Mouse (Mus musculus): ENCODE results near the gene Myo1f. TPM values are rescaled to one million over a fixed set of nuclear protein-coding genes. Genes with fewer than 3 reads are reported as not detected.
"Not testable (repeated sequence)": the region's sequence is repeated elsewhere in the genome, so short reads cannot be mapped to it uniquely, and the experiment has no call there.

The Myo1f gene
- polyA plus RNA-seq, 1 experiment from 2014 or later: 2.2 TPM

GRCm38 (mm10) chr17:33600831-33601230 lies 45.3 kb downstream of the Myo1f start:
- Histone ChIP-seq H3K9ac (ENCODE audit: low read length) (no peak overlapping the region), H3K9me3 (ENCODE audit: control insufficient read depth, low read length) (no peaks in the 10 kb centered on the region), H3K36me3 (ENCODE audit: control insufficient read depth, insufficient read depth, low read length) (no peaks in the 10 kb centered on the region), H3K27ac (ENCODE audit: low read depth, low read length) (no peak overlapping the region), H3K27me3 (ENCODE audit: control insufficient read depth, insufficient read depth, low read length) (no peaks in the 10 kb centered on the region), H3K4me2 (ENCODE audit: low read depth, low read length, severe bottlenecking) (no peak overlapping the region), H3K4me3 (ENCODE audit: low read depth, low read length) (no peak overlapping the region), H3K4me1 (replicated peaks; ENCODE audit: control insufficient read depth, insufficient read depth, low read length) (no peaks in the 10 kb centered on the region)
- 89% methylated on average over 3 of the region's 3 CpGs for WGBS
- ATAC-seq (replicated peaks; ENCODE audit: low FRiP score) (no peak), DNase-seq (ENCODE audit: low spot score) (no peak)

- no peak overlapping the region for H3K27ac ChIP-seq (ENCODE audit: low read depth, low read length)
- no peaks in the 10 kb centered on the region for H3K9me3 ChIP-seq (ENCODE audit: control insufficient read depth, low read length)
- H3K4me2 ChIP-seq (ENCODE audit: low read depth, low read length, severe bottlenecking): no peak overlapping the region
- 86% methylated on average over 12 of the region's 12 CpGs for WGBS
- no peaks in the 10 kb centered on the region for H3K27me3 ChIP-seq (ENCODE audit: control insufficient read depth, insufficient read depth, low read length)
- no peak overlapping the region for H3K9ac ChIP-seq (ENCODE audit: low read length)
- no peaks in the 10 kb centered on the region for H3K36me3 ChIP-seq (ENCODE audit: control insufficient read depth, insufficient read depth, low read length)
- DNase-seq (ENCODE audit: low spot score) (no peak), ATAC-seq (replicated peaks; ENCODE audit: low FRiP score) (no peak)
- H3K4me3 ChIP-seq (ENCODE audit: low read depth, low read length): no peak overlapping the region
- no peaks in the 10 kb centered on the region for H3K4me1 ChIP-seq (replicated peaks; ENCODE audit: control insufficient read depth, insufficient read depth, low read length)
Measured at GRCm38 (mm10) chr17:33601947-33602346, 46.4 kb downstream of the Myo1f start.

- DNase-seq (ENCODE audit: low spot score): no peak
- Histone ChIP-seq H3K27ac (ENCODE audit: low read depth, low read length) (no peak overlapping the region), H3K9me3 (ENCODE audit: control insufficient read depth, low read length) (no peaks in the 10 kb centered on the region), H3K36me3 (ENCODE audit: control insufficient read depth, insufficient read depth, low read length) (no peaks in the 10 kb centered on the region), H3K4me3 (ENCODE audit: low read depth, low read length) (no peak overlapping the region), H3K4me2 (ENCODE audit: low read depth, low read length, severe bottlenecking) (no peak overlapping the region), H3K4me1 (replicated peaks; ENCODE audit: control insufficient read depth, insufficient read depth, low read length) (no peaks in the 10 kb centered on the region), H3K27me3 (ENCODE audit: control insufficient read depth, insufficient read depth, low read length) (no peaks in the 10 kb centered on the region), H3K9ac (ENCODE audit: low read length) (no peak overlapping the region)
- 87% methylated on average over 2 of the region's 2 CpGs for WGBS
- no peak for ATAC-seq (replicated peaks; ENCODE audit: low FRiP score)
Measured at GRCm38 (mm10) chr17:33607273-33607672, 51.8 kb downstream of the Myo1f start.

GRCm38 (mm10) chr17:33610548-33610947 lies 55.0 kb downstream of the Myo1f start:
- Histone ChIP-seq H3K27me3 (ENCODE audit: control insufficient read depth, insufficient read depth, low read length) (no peaks in the 10 kb centered on the region), H3K4me1 (replicated peaks; ENCODE audit: control insufficient read depth, insufficient read depth, low read length) (no peaks in the 10 kb centered on the region), H3K4me2 (ENCODE audit: low read depth, low read length, severe bottlenecking) (no peak overlapping the region), H3K27ac (ENCODE audit: low read depth, low read length) (no peak overlapping the region), H3K4me3 (ENCODE audit: low read depth, low read length) (no peak overlapping the region), H3K9ac (ENCODE audit: low read length) (no peak overlapping the region), H3K9me3 (ENCODE audit: control insufficient read depth, low read length) (no peaks in the 10 kb centered on the region), H3K36me3 (ENCODE audit: control insufficient read depth, insufficient read depth, low read length) (no peaks in the 10 kb centered on the region)
- DNase-seq (ENCODE audit: low spot score) (no peak), ATAC-seq (replicated peaks; ENCODE audit: low FRiP score) (no peak)
- 82% methylated on average over 7 of the region's 7 CpGs for WGBS

- not testable (repeated sequence) for H3K9me3 ChIP-seq (ENCODE audit: control insufficient read depth, low read length); H3K4me2 ChIP-seq (ENCODE audit: low read depth, low read length, severe bottlenecking); DNase-seq (ENCODE audit: low spot score); H3K36me3 ChIP-seq (ENCODE audit: control insufficient read depth, insufficient read depth, low read length); H3K4me3 ChIP-seq (ENCODE audit: low read depth, low read length); H3K27me3 ChIP-seq (ENCODE audit: control insufficient read depth, insufficient read depth, low read length); H3K9ac ChIP-seq (ENCODE audit: low read length); H3K27ac ChIP-seq (ENCODE audit: low read depth, low read length); H3K4me1 ChIP-seq (replicated peaks; ENCODE audit: control insufficient read depth, insufficient read depth, low read length); ATAC-seq (replicated peaks; ENCODE audit: low FRiP score)
- 86% methylated on average over 5 of the region's 5 CpGs for WGBS
Measured at GRCm38 (mm10) chr17:33613726-33614125, 58.2 kb downstream of the Myo1f start.

- Histone ChIP-seq H3K4me1 (replicated peaks; ENCODE audit: control insufficient read depth, insufficient read depth, low read length) (peaks cover 2% of the 10 kb centered on the region; the same call in 1 of the 2 replicates), H3K4me3 (ENCODE audit: low read depth, low read length) (no peak overlapping the region), H3K4me2 (ENCODE audit: low read depth, low read length, severe bottlenecking) (no peak overlapping the region), H3K27ac (ENCODE audit: low read depth, low read length) (no peak overlapping the region), H3K36me3 (ENCODE audit: control insufficient read depth, insufficient read depth, low read length) (no peaks in the 10 kb centered on the region), H3K27me3 (ENCODE audit: control insufficient read depth, insufficient read depth, low read length) (no peaks in the 10 kb centered on the region), H3K9me3 (ENCODE audit: control insufficient read depth, low read length) (no peaks in the 10 kb centered on the region), H3K9ac (ENCODE audit: low read length) (no peak overlapping the region)
- DNase-seq (ENCODE audit: low spot score) (no peak), ATAC-seq (replicated peaks; ENCODE audit: low FRiP score) (no peak)
- 94% methylated on average over 3 of the region's 3 CpGs for WGBS
Measured at GRCm38 (mm10) chr17:33627281-33627680, 71.8 kb downstream of the Myo1f start.

- 4% methylated on average over 32 of the region's 35 CpGs for WGBS
Measured at GRCm38 (mm10) chr17:33628621-33629486, 73.3 kb downstream of the Myo1f start, which contains the start of gene Zfp414. Gene Zfp414, plus strand, starts transcription at chr17:33629090.

GRCm38 (mm10) chr17:33629487-33630125 lies 74.1 kb downstream of the Myo1f start:
- Histone ChIP-seq H3K4me3 (ENCODE audit: low read depth, low read length) (peak overlapping the region; percentile 66), H3K4me2 (ENCODE audit: low read depth, low read length, severe bottlenecking) (peak overlapping the region; percentile 89), H3K4me1 (replicated peaks; ENCODE audit: control insufficient read depth, insufficient read depth, low read length) (peaks cover 2% of the 10 kb centered on the region; the same call in 1 of the 2 replicates), H3K36me3 (ENCODE audit: control insufficient read depth, insufficient read depth, low read length) (no peaks in the 10 kb centered on the region), H3K9ac (ENCODE audit: low read length) (peak overlapping the region; percentile 87), H3K9me3 (ENCODE audit: control insufficient read depth, low read length) (no peaks in the 10 kb centered on the region), H3K27me3 (ENCODE audit: control insufficient read depth, insufficient read depth, low read length) (no peaks in the 10 kb centered on the region), H3K27ac (ENCODE audit: low read depth, low read length) (peak overlapping the region; percentile 94; the same call in 1 of the 2 replicates)
- DNase-seq (ENCODE audit: low spot score): peak; percentile 53
- WGBS: 74% methylated on average over 12 of the region's 12 CpGs
- peak; percentile 37 for ATAC-seq (replicated peaks; ENCODE audit: low FRiP score)

More at GRCm38 (mm10) chr17:33628621-33629486, 73.3 kb downstream of the Myo1f start, which contains the start of gene Zfp414:
- no peaks in the 10 kb centered on the region for H3K27me3 ChIP-seq (ENCODE audit: control insufficient read depth, insufficient read depth, low read length)
- peak within 1 kb of the TSS; percentile 87 for H3K9ac ChIP-seq (ENCODE audit: low read length)
- peak within 1 kb of the TSS; percentile 89 for H3K4me2 ChIP-seq (ENCODE audit: low read depth, low read length, severe bottlenecking)
- peaks cover 2% of the 10 kb centered on the region; the same call in 1 of the 2 replicates for H3K4me1 ChIP-seq (replicated peaks; ENCODE audit: control insufficient read depth, insufficient read depth, low read length)
- H3K4me3 ChIP-seq (ENCODE audit: low read depth, low read length): peak within 1 kb of the TSS; percentile 66
- H3K9me3 ChIP-seq (ENCODE audit: control insufficient read depth, low read length): no peaks in the 10 kb centered on the region
- ATAC-seq (replicated peaks; ENCODE audit: low FRiP score) (peak; percentile 94), DNase-seq (ENCODE audit: low spot score) (peak; percentile 93)
- H3K36me3 ChIP-seq (ENCODE audit: control insufficient read depth, insufficient read depth, low read length): no peaks in the 10 kb centered on the region
- H3K27ac ChIP-seq (ENCODE audit: low read depth, low read length): peak within 1 kb of the TSS; percentile 94
